Mouse (Mus musculus) left cerebral cortex, adult 8-10 months (tissue): ENCODE measurements around the gene Zfp212. TPM values are rescaled to one million over a fixed set of nuclear protein-coding genes. Genes with fewer than 3 reads are reported as not detected.

ENCODE experiments used
- DNase-seq, 2 experiments: peaks; one replicate each; pipeline ENCODE4 v3.0.0; 2022; ENCODE audit warnings: low spot score in 2 of 2
- total RNA-seq, 4 experiments: library from RNA; stranded (reverse); gene quantifications; 2 replicates each; pipeline ENCODE4 v1.2.4; 2022

The Zfp212 gene
- total RNA-seq = 10 to 100 TPM; 17.5 to 19.1 (median 18.2) TPM

- DNase-seq = peak; percentile 73 to 88
Measured at GRCm38 (mm10) chr6:47920447-47921340, at the start of gene Zfp212. Zfp212 (plus strand) TSS chr6:47920476.

GRCm38 (mm10) chr6:47872266-47872665 is 48.0 kb upstream of the Zfp212 start:
- DNase-seq = no peak

GRCm38 (mm10) chr6:47877058-47877457 is 43.2 kb upstream of the Zfp212 start, which contains the start of gene Zfp282:
Zfp282 (plus strand) TSS chr6:47877204.
- DNase-seq = no peak

DNA sequence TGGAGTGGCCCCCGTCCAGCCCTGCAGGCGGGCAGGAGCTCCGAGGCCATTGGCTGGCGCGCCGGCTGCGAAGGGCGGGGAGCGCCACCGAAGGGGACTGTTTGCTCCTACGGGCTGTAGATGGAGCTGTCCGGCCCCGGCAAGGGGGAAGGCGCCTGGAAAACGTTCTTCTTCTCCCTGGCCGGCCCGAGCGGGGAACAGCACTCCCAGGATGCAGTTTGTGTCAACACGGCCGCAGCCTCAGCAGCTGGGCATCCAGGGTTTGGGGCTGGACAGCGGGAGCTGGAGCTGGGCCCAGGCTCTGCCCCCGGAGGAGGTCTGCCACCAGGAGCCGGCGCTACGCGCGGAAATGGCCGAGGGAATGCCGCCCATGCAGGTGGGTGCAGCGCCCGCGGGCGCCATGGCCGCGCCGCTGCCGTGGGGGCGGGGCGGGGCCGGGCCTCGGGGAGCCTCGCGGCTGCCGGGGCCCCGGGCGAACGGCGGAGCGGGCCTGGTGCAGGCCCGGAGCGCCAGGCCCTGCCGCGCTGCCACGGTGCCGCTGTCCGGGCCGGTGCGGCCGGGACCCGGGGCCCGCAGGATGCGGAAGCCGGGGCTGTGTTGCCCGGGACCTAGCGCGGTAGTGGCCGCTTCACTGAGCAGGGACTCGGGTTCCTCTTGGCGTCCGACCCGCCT is 42.7 kb upstream of the Zfp212 start:
- DNase-seq = peak; percentile 83 to 86

- DNase-seq = no peak
Measured at GRCm38 (mm10) chr6:47878133-47878514, 42.2 kb upstream of the Zfp212 start.

GRCm38 (mm10) chr6:47878593-47878992 is 41.7 kb upstream of the Zfp212 start:
- DNase-seq = no peak

- no peak for DNase-seq
Measured at GRCm38 (mm10) chr6:47879049-47879716, 41.1 kb upstream of the Zfp212 start.

- DNase-seq = no peak
Measured at GRCm38 (mm10) chr6:47880166-47880565, 40.1 kb upstream of the Zfp212 start.

DNA sequence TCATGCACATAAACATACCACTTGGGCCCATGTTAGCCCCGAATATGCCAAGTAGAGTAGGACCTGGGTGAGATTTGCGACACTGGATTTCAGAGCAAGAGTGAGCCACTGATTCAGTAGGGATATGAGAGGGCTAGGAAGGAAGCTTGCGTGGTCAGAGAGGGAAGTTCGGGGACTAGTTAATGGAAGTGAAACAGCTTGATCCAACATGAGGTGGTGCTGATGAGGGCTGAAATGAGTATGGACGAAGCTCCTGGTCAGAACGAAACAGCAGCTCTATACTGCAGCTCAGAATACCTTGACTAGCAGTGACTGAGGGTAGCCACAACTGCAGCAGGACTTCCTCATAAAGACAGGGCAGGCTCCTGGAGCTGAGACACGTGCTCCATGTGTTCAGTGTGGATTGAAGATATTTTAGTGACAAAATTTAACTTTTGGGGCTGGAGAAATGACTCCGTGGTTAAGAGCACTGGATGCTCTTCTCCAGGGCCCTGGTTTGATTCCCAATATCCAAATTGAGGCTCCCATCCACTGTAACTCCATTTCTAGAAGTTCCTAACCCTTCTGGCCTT is 31.4 kb upstream of the Zfp212 start:
- DNase-seq = no peak

GRCm38 (mm10) chr6:47899416-47899815 is 20.9 kb upstream of the Zfp212 start:
- no peak for DNase-seq

DNA sequence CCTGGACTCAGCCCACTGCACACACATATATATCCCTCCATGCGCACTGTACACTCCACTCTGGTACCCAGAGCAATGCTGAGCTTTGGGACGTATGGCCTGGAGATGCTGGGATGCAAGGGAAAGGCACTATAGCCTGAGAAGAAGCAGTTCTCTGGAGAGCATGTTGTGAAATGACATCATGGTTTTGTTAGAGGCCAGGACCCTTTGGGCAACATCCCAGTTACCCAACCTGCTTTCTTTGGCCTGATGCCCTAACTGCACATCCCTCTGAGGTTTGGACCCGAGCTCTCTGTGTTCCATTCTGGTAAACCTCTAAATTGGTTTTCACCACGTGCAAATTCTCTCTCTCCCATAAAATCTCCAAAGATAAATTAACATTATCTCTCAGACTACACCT is 16.7 kb upstream of the Zfp212 start:
- no peak for DNase-seq

DNA sequence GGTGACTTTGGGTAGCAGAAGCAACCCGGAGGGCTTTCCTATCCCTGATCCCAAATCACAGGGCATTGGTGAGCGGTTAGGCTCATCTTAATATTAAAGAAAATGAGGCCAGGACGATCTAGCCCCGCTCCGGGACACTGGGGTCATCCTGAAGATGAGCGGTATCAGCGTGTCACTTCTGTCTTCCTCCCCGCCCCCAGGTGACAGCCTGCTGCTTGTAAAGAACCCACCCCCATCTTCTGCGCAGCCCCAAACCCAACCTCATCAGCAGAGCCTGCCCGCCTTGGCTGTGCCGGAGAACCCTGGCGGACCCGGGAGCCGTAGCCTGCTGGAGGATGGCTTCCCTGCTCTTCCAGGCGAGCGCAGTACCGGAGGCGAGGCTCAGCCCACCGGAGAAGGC is 15.9 kb upstream of the Zfp212 start:
- no peak for DNase-seq

DNA sequence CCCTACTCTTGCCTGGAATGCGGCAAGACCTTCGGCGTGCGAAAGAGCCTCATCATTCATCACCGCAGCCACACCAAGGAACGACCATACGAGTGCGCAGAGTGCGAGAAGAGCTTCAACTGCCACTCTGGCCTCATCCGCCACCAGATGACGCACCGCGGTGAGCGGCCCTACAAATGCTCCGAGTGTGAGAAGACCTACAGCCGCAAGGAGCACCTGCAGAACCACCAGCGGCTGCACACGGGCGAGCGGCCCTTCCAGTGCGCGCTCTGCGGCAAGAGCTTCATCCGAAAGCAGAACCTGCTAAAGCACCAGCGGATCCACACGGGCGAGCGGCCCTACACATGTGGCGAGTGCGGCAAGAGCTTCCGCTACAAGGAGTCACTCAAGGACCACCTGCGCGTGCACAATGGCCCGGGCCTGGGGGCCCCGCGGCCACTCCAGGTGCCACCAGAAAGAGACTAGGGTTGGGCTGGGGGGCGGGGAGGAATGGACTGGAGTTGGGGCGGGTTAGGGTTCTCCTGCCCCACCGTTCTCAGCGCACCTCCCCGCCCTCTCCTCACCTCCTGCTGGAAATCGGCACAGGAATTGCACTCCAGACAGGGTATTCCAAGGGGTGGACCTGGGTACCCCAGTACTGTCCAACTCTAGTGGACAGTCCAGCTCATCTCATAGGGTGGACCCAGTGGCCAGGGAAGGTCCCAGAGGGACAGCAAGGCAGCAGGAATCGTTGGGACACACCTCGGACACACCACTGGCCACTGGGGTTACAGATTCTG is 15.2 kb upstream of the Zfp212 start:
- DNase-seq = no peak

DNA sequence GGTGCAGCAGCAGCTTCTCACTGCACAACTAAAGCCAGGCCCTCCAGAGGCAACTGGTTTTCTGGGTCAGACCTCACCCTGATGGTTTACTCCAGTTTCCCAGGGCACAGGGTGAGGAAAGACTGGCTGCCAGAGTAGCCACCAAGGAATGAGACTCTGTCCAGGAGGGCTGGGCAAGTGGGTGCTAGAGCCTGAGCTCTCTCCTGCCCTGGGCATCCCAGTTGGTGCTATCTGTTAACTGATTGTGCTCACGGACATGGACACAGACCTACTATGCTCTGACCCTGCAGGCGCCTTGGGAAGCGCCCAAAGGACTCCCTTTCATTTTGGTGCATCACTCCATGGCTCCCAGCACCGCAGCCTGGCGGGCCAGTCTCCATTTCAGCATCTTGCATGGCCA is 13.9 kb upstream of the Zfp212 start:
- no peak for DNase-seq

GRCm38 (mm10) chr6:47909007-47909406 is 11.3 kb upstream of the Zfp212 start:
- no peak for DNase-seq

GRCm38 (mm10) chr6:47911650-47912049 is 8.6 kb upstream of the Zfp212 start:
- DNase-seq = no peak

- no peak for DNase-seq
Measured at GRCm38 (mm10) chr6:47912991-47913390, 7.3 kb upstream of the Zfp212 start.

GRCm38 (mm10) chr6:47917051-47917450 is 3.2 kb upstream of the Zfp212 start:
- no peak for DNase-seq

DNA sequence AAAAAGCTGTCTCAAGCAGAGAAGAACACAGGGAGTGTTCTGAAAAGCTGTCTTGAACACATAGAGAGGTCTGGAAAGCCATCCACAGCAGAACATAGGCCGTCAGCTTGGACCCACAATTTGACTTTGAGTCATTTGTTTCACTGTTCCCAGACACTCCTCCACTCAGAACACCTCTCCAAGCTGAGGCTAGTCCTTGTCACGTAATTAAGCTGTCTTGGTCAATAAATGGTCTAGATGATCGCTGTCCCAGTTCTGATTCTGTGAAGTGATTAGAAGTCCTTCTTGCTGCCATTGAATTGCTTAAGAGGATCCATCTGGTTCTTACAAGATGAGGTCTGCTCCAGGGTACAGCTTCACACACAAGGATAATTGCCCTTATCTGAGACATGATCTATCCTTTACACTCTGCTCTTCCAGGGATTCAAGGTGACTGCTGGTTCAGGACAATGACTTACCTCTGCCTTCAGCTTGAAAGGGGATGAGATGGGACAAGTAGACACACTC is 1.5 kb upstream of the Zfp212 start:
- no peak for DNase-seq

GRCm38 (mm10) chr6:47919646-47920446 is 430 bp upstream of the Zfp212 start:
- DNase-seq = no peak
